Mouse (Mus musculus) layer of hippocampus, adult 9-11 months (tissue): ENCODE data around the gene Gpr137.

Experiments
- DNase-seq: peaks from one replicate; pipeline ENCODE4 v3.0.0; 2022

Gene Gpr137

DNA sequence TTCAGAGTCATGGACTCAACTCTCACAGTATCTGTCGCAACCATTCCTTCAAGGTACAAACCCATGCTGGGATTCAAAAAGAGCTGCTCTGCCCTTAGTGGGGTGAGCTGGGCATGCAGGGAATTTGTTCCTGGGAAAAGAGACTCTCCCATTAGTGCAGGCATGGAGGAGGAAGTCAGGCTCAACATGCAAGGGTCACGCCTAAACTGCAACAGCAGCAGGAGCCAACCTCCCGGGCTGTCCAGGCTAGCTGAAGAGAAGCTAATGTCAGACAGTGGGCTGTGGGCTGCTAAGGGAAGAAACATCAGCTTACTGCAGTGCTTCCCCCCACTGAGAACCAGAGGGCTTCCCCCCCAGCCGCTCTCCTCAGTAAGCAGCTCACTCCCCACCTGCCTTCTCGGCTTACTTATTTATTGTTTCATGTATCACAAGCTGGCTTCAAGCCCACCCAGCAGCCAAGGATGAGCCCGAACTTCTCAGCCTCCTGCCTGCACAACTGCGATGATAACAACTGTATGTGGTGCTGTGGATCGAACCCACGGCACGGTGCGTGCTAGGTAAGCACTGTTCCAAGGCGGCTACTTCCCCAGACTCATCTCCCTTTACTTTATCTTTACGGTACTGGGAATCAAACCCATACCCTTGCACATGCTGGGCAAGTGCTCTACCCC, 30.1 kb upstream of the Gpr137 start:
- DNase-seq: no peak

DNA sequence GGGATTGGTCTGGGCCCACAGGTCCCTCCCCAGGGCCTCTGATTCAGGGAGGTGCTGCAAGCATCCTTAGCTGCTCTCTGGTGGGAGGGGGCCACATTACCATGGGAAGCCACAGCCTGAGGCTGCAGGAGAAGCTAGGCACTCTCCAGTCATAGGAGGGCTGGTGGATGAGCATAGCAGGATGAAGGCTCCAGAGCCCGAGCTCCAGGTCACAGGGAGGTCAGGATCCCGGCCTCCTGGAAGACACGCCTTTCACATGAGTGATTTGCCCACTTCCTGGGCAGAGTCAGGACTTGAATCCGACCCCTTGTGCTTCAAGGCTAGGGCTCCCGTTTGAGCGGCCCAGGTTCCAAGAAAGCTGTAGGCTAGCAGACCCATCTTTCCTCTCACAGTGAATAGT, 29.4 kb upstream of the Gpr137 start:
- no peak for DNase-seq

DNA sequence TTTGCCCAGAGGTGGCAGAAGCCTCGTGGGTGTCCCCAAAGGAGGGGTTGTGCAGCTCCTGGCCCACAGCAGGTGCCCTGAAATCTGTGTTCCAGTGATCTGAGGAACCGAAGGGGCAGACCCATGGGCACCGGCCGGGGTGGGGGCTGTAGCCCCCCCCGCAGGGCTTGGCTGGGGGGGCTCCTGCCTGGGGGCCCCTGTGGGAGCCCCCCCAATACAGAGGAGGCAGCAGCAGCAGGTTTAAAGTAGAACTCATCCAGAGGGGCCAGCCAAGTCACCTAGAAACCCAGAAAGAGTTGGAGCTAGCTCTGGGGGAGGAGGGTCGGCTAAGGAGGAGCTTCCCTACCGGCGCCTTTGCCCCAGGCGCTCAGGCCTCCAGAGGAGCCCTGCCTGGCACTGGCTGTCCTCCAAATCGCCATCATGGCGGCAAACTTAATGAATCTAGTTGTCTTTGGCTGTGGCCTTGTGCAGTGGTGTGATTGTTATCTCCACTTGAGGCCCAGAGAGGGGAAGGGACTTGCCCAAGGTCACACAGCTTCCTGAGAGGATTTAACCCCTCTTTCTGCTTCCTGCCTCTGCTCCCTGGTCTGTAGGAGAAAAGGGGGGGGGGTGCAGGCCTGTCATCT, 28.3 kb upstream of the Gpr137 start:
- no peak for DNase-seq

DNA sequence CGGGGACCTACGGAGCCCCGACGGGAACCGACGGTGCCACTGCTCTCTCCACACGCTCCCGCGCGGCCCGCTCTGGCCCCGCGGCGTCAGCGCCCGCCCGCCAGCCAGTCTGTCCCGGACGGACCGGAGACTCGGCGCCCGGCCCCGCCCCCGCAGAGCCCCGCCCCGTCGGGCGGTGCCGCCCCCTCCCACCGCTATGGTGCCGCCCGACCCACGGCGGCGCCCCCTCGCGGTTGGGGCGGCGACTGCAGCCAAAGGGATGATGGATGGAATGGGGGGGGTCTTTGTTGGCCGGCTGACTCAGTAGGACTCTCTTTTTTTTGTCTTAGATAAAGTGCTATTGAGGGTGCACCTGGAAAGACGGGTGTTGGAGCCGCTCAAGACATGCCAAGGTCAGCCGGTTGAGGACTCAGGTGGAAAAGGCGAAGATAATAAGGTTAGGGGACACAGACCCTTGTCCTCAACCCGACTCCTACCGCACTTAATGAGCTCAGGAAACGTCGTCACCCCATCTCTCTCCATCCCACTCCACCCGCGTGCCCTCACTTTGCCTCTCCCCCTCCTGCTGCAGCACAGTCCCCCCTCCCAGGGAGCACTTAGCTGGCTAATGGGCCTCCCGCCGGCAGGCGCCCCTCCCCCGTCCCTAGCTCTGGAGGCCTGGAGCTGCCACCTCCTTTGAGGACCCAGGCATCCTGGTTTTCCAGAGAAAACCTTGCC, 27.5 kb upstream of the Gpr137 start:
- no peak for DNase-seq

DNA sequence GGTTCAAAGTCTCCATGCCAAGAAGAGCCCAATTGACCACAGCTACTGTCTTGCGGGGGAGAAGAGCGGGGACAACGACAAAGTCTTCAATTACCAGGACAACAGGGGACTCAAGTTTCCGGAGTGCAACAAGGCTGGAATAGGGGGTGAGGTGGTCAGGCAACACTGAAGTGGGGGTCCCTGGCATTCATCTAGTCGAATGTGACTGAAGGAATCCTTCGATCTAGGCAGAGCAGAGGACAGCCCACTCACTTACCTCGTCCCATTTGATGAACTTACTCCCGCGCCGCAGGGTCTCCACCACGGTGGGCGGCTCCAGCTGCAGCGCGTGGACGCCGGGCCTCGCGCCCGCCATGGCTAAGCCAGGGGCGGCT, 27.0 kb upstream of the Gpr137 start:
- DNase-seq: no peak

DNA sequence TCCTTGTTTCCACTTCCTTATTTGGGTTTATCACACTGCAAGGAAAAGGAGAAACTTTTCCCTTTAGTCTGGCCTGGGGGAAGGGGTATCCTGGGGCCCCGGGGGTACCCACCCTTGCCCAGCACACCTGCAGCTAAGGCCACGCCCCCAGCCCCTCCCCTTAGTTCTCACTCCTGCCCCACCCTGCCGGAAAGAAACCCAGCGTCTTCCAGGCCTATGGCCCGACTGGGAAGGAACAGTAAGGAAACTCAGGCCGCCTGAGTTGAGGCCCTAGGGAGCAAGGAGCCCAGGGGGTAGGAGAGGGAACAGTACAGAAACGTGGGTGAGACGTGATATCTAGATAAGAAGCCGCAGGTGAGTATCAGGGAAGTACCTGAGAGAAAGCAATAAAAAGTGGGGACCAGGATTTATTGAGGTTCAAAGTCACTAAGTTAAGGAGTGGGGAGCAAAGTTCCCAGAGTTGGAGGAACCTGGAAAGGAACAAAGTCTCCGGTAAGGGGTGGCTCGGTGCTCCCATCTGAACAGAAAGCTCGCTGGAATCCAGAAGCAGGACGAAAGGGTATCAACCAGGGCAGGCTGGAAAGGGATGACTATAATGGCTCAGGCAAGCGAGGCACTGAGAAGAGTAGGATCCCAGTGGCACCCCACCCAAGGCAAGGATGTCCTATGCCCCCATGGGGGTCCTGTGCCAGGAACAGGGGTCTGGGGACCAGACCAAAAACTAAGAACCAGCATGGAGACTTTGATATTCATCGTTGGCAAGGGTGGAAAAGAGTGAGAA, 26.4 kb upstream of the Gpr137 start:
- no peak for DNase-seq

DNA sequence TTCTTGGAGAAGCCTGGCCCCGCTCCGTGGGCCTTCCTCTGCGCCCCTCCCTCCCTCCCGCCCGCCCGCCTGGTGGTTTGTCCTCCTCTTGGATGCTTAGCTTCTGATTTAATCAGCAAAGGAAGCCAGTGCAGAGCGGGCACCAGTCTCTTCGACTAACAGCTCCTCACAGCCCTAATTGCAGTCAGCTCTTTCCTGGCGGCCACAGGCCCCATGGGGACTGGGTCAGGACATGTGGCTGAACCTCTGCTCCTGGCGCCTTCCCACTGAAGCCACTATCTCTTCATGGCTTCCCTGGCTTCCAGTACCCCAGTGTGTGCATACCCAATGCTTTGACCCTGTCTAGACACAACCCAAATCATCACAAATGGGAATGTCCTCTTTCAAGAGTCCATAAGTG, 14.2 kb upstream of the Gpr137 start:
- no peak for DNase-seq

DNA sequence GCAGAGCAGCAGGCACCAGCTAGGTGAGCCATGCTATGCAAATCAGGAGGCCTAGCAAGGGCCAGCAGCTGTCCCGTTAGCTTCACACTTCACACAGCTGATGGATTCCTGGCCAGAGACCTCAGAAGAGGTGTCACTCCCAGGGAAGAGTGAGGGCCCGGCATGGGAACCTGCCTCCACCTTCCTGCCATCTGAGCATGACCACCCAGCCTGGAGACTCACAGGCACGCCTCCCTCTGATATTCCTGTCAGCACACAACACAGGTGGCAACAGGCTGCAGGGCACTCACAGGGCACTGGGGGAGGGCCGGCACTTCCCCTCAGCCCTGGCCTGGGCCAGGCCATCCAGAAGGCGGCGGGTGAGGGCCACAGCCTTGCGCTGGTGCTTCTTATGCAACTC, 13.1 kb upstream of the Gpr137 start:
- DNase-seq: no peak

DNA sequence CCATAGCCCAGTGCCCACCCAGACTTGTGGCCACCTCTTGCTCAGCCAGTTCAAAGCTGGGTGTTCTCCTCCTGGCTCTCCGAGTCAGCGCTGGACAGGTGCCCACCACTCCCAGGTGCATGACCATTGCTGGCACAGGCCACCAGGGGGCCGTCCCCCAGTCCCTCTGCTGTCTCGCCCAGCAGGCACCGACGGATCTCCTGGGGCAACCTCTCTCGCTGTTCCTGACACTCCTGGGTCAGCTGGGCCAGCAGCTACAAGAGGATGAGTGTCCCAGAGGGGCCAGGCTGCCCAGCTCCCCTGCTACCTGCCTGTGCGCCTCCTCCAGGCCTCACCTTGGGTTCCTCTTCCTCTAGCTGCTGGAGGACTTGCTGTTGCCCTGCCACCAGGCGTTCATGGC, 11.8 kb upstream of the Gpr137 start:
- no peak for DNase-seq

DNA sequence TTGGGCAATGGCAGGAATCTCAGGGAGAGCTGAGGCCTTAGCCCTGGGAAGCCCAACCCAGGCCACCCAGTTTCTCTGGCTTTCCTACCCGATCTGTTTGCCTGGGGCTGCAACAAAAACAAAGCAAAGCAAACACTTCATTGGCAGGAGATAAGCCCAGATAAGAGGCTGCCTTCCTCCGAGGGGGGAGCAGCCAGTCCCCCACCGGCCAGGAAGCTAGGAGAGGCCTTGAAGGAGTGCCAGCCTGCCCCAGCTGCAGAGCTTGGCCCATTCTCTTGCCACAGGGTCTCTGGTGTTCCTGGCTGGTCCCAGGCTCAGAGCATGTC, 10.4 kb upstream of the Gpr137 start:
- DNase-seq: no peak

DNA sequence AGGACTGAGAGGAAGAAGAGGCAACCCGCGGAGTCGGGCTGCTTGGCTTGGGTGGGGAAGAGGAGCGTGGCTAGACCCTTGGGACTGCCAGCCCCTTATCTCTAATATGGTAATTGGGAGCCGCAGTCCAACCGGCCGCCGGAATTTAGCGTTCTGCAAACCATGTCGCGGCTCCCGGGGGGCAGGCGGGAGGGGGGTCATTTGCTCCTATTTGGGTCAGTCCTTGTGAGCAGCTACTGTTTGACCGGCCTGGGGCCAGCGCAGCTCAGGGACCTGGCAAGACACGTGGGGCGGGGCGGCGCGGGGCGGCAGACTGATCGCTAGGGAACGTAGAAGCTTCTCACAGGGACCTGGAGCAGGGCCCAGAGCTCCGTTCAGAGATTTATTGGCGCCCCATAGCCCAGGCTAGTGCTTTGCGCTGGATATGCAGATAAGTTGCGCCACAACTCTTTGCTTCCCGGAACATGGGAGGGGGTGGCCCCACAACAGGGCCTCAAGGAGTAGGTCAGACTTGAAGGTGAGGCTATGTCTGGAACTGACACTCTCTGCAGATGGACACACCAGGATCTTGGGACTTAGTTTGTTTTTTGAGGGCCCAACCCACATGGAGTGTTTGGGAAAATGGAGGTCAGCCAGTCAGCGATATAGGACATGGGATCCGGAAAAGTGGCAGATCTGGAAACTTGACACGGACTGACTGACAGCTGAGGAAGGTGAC, 9.9 kb upstream of the Gpr137 start:
- DNase-seq: peak; percentile 80

DNA sequence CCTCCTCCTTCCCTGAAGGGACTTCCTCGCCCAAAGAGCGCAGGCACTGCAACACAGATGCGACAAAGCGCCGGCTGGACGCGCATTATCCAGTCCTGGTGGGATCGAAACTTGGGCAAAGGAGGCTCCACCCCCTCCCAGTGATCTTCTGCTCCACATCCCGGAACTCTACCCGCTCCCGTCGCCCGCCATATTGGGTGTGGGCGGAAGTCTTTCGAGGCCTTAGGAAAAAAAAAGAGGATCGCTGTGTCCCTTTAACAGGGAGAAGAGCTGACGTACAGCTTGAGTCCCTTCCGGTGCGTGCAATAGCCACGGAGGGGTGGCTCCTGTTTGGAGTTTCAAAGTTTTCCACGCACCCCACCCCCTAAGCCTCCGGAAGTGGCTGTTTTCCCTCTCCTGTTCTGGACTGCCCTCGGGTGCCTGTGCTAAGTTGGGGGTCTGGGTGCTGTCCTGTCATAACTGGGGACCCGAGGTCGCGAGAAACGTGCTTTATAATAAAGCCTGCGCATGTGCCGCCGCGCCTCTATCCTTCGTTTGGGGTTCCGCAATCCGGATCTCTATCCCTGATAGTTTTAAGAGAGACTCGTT, 9.2 kb upstream of the Gpr137 start:
- DNase-seq: peak; percentile 96

DNA sequence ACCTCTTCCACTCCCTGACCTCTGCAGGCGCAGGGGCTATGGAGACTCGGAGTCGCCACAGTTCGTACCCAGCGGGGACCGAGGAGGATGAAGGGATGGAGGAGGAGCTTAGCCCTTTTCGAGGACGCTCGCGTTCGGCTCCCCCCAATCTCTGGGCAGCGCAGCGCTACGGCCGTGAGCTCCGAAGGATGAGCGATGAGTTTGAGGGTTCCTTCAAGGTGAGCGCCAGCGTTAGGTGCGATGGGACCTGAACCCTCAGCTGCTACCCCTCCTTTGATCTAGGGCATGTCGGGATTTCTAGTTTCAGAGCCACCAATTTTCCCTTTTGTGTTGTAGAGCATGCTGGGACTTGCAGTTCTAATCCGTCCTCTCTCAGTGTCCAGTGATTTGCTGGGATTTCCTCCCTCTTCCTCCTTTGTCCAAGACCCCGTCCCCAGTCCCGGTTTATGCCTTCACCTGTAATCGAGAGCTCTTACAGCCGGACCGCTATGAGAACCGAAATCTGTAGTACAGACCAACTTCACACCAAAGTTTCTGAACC, 8.4 kb upstream of the Gpr137 start:
- peak; percentile 66 for DNase-seq

DNA sequence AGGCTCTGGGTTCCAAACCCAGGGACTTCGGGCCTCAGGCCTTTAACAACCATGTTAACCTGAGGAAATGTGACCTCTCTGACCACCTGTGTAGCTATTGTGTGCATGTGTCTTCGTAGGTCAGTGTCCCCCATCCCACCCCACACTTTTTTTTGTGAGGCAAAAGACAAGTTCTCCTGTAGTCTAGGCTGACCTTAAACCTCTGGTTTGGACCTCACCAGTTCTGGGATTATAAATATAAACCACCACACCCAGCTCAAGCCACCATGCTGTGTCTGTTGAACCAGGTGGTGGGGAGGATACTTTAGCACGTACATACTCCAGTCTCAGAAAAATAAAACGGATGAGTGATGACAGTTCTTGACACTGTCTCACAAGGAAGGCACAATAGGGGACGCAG, 7.7 kb upstream of the Gpr137 start:
- DNase-seq: no peak

DNA sequence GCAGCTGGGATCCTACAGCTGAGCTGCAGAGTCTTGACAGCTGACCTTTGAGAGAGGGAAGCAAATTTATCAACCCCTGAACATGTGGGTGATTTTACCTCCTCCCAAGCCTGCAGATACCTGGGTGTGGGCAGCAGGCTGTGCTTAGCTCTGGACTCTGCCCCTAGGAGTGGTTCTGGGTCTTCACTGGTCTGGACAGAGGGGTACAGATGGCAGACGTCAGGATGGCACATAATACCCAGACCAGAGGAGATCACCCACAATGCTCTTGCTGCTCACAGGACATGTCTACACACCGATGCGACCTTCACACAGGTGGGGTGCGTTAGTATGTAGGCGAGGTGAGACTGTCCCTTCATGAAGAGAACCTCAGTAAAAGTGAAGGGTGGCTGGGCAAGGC, 7.3 kb upstream of the Gpr137 start:
- DNase-seq: no peak

DNA sequence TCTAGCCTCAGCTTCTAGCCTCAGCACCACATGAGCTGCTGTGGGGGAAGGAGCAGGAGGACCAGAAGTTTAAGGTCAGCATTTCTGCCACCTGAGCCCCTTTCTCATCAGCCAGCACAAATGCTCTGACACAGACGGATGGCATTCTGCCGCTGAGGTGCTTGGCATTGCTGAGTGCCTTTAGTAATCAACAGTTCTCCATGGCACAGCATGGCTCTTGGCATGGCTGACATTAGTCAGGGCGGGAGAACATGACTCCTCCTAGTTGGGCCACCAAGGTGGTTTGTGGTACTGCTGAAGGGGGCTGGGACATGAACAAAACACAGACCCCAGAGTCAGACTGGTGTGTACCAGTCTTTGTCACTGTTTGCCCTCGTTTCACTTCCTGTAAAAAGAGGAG, 5.9 kb upstream of the Gpr137 start:
- no peak for DNase-seq

DNA sequence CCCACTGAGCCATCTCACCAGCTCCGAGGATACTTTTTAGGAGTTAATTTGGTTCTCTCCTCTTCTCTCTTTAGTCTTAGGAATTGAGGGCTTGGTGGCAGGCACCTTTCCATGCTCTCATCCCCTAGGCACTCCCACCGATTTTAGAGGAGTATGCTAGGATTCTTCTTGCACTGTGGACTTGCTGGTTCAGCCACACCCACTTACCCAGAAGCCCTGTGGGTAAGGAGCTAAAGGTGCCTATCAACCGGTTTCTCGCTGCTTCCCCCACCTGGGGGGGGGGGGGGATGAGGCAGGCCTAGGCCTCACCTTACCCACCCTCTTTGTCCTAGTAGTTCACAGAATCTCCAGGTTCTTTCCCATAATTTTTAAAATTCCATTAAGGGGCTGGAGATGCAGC, 5.5 kb upstream of the Gpr137 start:
- DNase-seq: no peak

DNA sequence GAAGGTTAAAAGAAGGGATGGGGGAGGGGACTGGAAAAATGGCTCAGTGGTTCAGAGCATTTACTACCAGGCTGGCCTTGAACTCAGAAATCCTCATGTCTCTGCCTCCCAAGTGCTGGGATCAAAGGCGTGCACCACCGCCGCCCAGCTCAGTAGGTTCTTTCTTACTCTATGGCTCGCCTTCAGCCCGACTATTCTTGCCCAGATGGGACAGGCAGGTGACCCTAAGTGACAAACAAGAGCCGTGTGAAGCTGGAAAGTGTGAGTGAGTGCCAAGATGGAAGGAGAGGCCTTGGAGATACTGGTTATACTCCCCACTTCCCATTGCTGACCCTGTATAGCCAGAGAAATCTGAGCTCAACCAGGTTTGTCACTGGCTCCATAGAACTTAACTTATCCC, 1.4 kb upstream of the Gpr137 start:
- no peak for DNase-seq

DNA sequence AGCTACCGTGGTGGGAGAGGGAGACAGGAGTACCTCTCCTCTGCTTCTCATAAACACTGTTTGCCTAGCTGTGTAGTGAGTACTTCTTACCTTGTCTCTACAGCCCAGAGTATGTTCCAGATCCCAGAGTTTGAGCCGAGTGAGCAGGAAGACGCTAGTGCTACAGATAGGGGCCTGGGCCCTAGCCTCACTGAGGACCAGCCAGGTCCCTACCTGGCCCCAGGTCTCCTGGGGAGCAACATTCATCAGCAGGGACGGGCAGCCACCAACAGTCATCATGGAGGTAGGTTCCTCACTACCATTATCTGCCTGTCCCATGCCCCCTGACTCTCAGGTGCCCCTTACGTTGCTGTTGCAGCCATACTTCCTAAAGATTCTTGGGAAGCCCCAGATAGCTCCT, 484 bp upstream of the Gpr137 start:
- DNase-seq: no peak

DNA sequence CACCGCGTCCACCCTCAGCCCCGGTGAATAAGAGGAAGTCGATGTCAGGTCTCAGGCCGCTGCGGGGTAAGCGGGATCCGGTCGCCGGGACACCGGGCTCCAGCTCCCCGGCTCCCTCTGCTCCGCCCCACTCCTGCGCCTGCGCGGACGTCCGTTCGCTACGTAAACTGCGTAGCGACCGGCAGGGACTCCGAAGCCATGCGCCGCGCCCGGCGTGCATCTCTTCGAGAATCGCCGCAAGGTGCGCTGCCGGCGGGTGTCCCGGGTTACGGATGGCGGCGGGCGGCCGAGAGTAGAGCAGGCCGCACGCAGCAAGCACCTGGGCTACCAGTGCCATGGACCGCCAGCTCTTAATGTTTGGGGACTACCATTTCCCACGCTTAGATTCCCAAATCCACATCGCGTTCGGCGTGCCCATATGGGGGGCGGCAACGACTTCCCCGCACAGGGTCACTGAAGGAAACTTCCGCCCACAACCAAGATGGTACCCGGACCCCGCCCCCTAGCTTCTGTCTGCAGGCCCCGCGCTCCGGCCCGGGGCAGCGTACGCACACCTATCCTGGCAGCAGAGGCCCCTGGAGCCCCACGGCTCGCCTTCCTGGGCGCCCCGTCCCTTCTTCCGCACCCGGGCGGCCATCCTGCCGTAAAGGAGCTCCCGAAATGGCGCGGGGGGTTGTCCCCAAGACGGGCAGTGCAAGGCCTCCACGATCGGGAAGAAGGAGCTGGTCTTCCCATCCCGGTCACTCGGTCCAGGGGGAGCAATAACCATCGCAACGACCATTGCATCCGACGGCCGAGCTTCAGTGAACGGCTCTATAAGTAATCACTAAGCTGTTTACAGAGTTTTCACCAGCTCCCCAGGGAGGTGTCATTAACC, 670 bp downstream of the Gpr137 start, which contains the start of gene Bad:
Gene Bad, plus strand, starts transcription at position 490 of the 877 bp plus-strand sequence.
- peak; percentile 90 for DNase-seq
